7 mouse cellular contexts compared by ENCODE assay signal in genomic region chr2:30723059-30723587, GRCm38 (mm10).
DNase-seq lines count a peak whose midpoint lies in the region; ATAC-seq and TF ChIP-seq lines count a peak whose summit lies in the region.

No protein-coding gene starts in this region.

- 62% methylated on average over 10 of the region's 10 CpGs for WGBS in spleen, adult 2 months
- WGBS in heart, embryonic 16.5 days = 40% methylated on average over 10 of the region's 10 CpGs
- 13% methylated on average over 10 of the region's 10 CpGs for WGBS in limb, embryonic 14.5 days

- no peak overlapping the region for H3K4me2 ChIP-seq in heart, embryonic 16.5 days (ENCODE audit: low read depth, low read length)
- H3K4me2 ChIP-seq in limb, embryonic 14.5 days (replicated peaks; ENCODE audit: low read depth, low read length, severe bottlenecking) = no peak overlapping the region

- no peak for TF ChIP-seq POLR2A in spleen, adult 2 months (IDR thresholded peaks at IDR 0.05; ENCODE audit: low read depth, low read length)
- no peak for TF ChIP-seq POLR2A in limb, embryonic 14.5 days (IDR thresholded peaks at IDR 0.05; ENCODE audit: borderline replicate concordance, extremely low read depth, insufficient read depth, insufficient read length)

- peaks cover 4% of the 10 kb centered on the region for H3K27me3 ChIP-seq in spleen, adult 2 months (ENCODE audit: control insufficient read depth, insufficient read depth, low read length)
- no peaks in the 10 kb centered on the region for H3K27me3 ChIP-seq in heart, embryonic 16.5 days (ENCODE audit: control insufficient read depth, insufficient read depth, low read length)
- H3K27me3 ChIP-seq in limb, embryonic 14.5 days (ENCODE audit: control insufficient read depth, insufficient read depth, low read length) = no peaks in the 10 kb centered on the region

- H3K36me3 ChIP-seq in spleen, adult 2 months (ENCODE audit: control insufficient read depth, insufficient read depth, low read length) = no peaks in the 10 kb centered on the region
- H3K36me3 ChIP-seq in heart, embryonic 16.5 days (ENCODE audit: control insufficient read depth, insufficient read depth) = no peaks in the 10 kb centered on the region
- H3K36me3 ChIP-seq in limb, embryonic 14.5 days (ENCODE audit: control insufficient read depth, insufficient read depth, low read length) = no peaks in the 10 kb centered on the region

- no peak overlapping the region for H3K4me3 ChIP-seq in spleen, adult 2 months (ENCODE audit: extremely low read depth, insufficient read depth, insufficient read length)
- no peak overlapping the region for H3K4me3 ChIP-seq in heart, embryonic 16.5 days (ENCODE audit: low read length)
- H3K4me3 ChIP-seq in limb, embryonic 14.5 days (replicated peaks; ENCODE audit: low read length) = no peak overlapping the region

- ATAC-seq in heart, embryonic 16.5 days (replicated peaks; ENCODE audit: extremely low read depth, insufficient read depth, low FRiP score) = no peak
- ATAC-seq in limb, embryonic 14.5 days (ENCODE audit: low FRiP score, low read depth) = no peak

- peaks cover 11% of the 10 kb centered on the region; the same call in 1 of the 2 replicates for H3K4me1 ChIP-seq in spleen, adult 2 months (ENCODE audit: control insufficient read depth, insufficient read depth, insufficient read length)
- H3K4me1 ChIP-seq in heart, embryonic 16.5 days (ENCODE audit: control insufficient read depth, insufficient read depth, low read length) = peaks cover 48% of the 10 kb centered on the region
- peaks cover 69% of the 10 kb centered on the region for H3K4me1 ChIP-seq in limb, embryonic 14.5 days (ENCODE audit: control insufficient read depth, insufficient read depth, low read length)

- H3K27ac ChIP-seq in spleen, adult 2 months (ENCODE audit: insufficient read depth, low read length) = peak overlapping the region; percentile 6; the same call in 1 of the 2 replicates
- peak overlapping the region; percentile 77 for H3K27ac ChIP-seq in heart, embryonic 16.5 days (ENCODE audit: low read length)
- peak overlapping the region; percentile 97 for H3K27ac ChIP-seq in limb, embryonic 14.5 days (replicated peaks; ENCODE audit: low read depth, low read length)

- no peaks in the 10 kb centered on the region for H3K9me3 ChIP-seq in heart, embryonic 16.5 days (replicated peaks; ENCODE audit: control insufficient read depth, low read length)
- H3K9me3 ChIP-seq in limb, embryonic 14.5 days (ENCODE audit: control insufficient read depth, low read length) = no peaks in the 10 kb centered on the region

- no peak for DNase-seq in spleen, adult 2 months (ENCODE audit: low read depth in 1 of 2, low spot score in 2 of 2)
- DNase-seq in spleen, adult 18-20 months = no peak
- peak; percentile 62 for DNase-seq in embryo, embryonic 10.5 days (ENCODE audit: low spot score)
- no peak for DNase-seq in limb, embryonic 14.5 days (ENCODE audit: low spot score)
- DNase-seq in natural killer cell, adult 2 months (ENCODE audit: low spot score in 2 of 2) = no peak
- no peak for DNase-seq in urinary bladder, adult 18-20 months (ENCODE audit: low spot score in 2 of 2)

- no peak overlapping the region for H3K9ac ChIP-seq in heart, embryonic 16.5 days (ENCODE audit: low read length)
- 0 out of 2 replicates have a peak overlapping the region, but pooled peaks have one; percentile 34 for H3K9ac ChIP-seq in limb, embryonic 14.5 days (ENCODE audit: low read depth, low read length, severe bottlenecking)

- TF ChIP-seq CTCF in spleen, adult 2 months (IDR thresholded peaks at IDR 0.05; ENCODE audit: extremely low read depth, insufficient read depth, insufficient read length, insufficient replicate concordance) = no peak

Comparison
In these comparisons a context has a peak if more than half of its experiments do, and no peak if none do; other contexts are left out.
1. H3K27ac ChIP-seq: peak in every context shown above with its lines; median percentile 97 in limb, embryonic 14.5 days; 77 in heart, embryonic 16.5 days; 6 in spleen, adult 2 months.